ENCODE assay signal across 25 mouse cellular contexts in the genomic region with DNA sequence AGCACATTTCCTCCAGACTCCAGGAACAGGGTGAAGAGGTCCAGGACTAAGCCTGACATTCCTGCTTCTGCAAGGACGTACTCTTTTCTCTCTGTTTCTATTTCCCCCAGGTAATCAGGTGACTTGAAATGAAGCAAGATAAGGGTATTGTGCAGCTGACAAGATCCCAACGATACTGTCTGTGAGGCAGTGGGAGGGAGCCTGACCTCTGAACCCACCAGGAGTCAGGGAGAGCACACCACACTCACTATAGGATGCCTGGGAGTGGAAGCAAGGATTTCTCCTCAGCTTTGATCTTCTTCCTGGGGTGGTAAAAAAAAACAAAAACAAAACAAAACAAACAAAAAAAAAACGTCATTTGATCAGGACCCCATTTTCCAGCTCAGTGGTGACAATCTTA.
"Had no signal": no experiment of that assay in that cellular context is flagged by ENCODE, and none has a peak within 500 bp of the region (broad histone marks: within the 10 kb centered on the region; RNA-seq: fewer than 3 reads in every experiment).

No protein-coding gene starts in this region.

- H3K9me3 ChIP-seq: heart, embryonic 13.5 days; hindbrain, embryonic 13.5 days; hindbrain, embryonic 15.5 days; limb, embryonic 10.5 days; limb, embryonic 12.5 days; liver, embryonic 13.5 days; liver, embryonic 15.5 days had no signal

- DNase-seq: gastrocnemius, adult 2 months; gastrocnemius, postnatal 10 days; gastrocnemius, postnatal 25 days; heart, adult 2 months; heart, postnatal 10 days; heart, postnatal 4 days; kidney, adult 11 months; kidney, adult 2 months; kidney, adult 9 months; kidney, postnatal 10 days; kidney, postnatal 25 days; liver; liver, embryonic 13.5 days; liver, postnatal 0 days had no signal

- H3K4me3 ChIP-seq: gastrocnemius, adult 2 months; heart, adult 2 months; heart, embryonic 13.5 days; hindbrain, embryonic 13.5 days; hindbrain, embryonic 15.5 days; layer of hippocampus, adult 2 months; left cerebral cortex, adult 2 months; limb, embryonic 10.5 days; limb, embryonic 12.5 days; liver, embryonic 13.5 days; liver, embryonic 15.5 days had no signal

- ATAC-seq: inflammation-experienced regulatory T-cells, adult 6 months; liver, postnatal 0 days had no signal

- H3K9ac ChIP-seq: heart, embryonic 13.5 days; hindbrain, embryonic 13.5 days; hindbrain, embryonic 15.5 days; limb, embryonic 12.5 days; liver, embryonic 13.5 days; liver, embryonic 15.5 days; liver, postnatal 0 days had no signal

- H3K27ac ChIP-seq: gastrocnemius, adult 2 months; heart, adult 2 months; heart, embryonic 13.5 days; hindbrain, embryonic 13.5 days; hindbrain, embryonic 15.5 days; layer of hippocampus, adult 2 months; left cerebral cortex, adult 2 months; limb, embryonic 10.5 days; limb, embryonic 12.5 days; liver, embryonic 13.5 days; liver, embryonic 15.5 days had no signal

- H3K36me3 ChIP-seq: heart, embryonic 13.5 days; hindbrain, embryonic 13.5 days; hindbrain, embryonic 15.5 days; limb, embryonic 10.5 days; limb, embryonic 12.5 days; liver, embryonic 13.5 days; liver, embryonic 15.5 days had no signal

- H3K27me3 ChIP-seq: liver, embryonic 13.5 days; liver, embryonic 15.5 days had no signal

- H3K4me2 ChIP-seq: heart, embryonic 11.5 days; heart, embryonic 13.5 days; hindbrain, embryonic 13.5 days; hindbrain, embryonic 15.5 days; limb, embryonic 12.5 days; liver, embryonic 11.5 days; liver, embryonic 13.5 days; liver, embryonic 15.5 days had no signal

- H3K4me1 ChIP-seq: heart, embryonic 13.5 days; liver, embryonic 13.5 days; liver, embryonic 15.5 days had no signal
